12 mouse cellular contexts compared by ENCODE assay signal in genomic region chr13:35500891-35501290, GRCm38 (mm10).
DNase-seq lines count a peak whose midpoint lies in the region; ATAC-seq lines count a peak whose summit lies in the region.
"Had no signal": no experiment of that assay in that cellular context is flagged by ENCODE, and none has a peak within 500 bp of the region (broad histone marks: within the 10 kb centered on the region; RNA-seq: fewer than 3 reads in every experiment).

No protein-coding gene starts in this region.

- DNase-seq in cerebellum, postnatal 10 days: peak; percentile 52 to 59
- DNase-seq in brain, adult 2 months (ENCODE audit: low read depth, low spot score): peak; percentile 40
- peak; percentile 32 for DNase-seq in mesoderm, embryonic 11.5 days (ENCODE audit: low read depth, low spot score)
- DNase-seq in thymus, postnatal 25 days: no peak
- DNase-seq: adrenal gland, postnatal 10 days; heart, postnatal 14 days; kidney, postnatal 14 days; liver, embryonic 13.5 days had no signal

- no peaks in the 10 kb centered on the region for H3K9me3 ChIP-seq in embryonic facial prominence, embryonic 13.5 days
- H3K9me3 ChIP-seq in kidney, embryonic 16.5 days (ENCODE audit: low read length): no peaks in the 10 kb centered on the region
- H3K9me3 ChIP-seq: liver, embryonic 13.5 days had no signal

- no peak overlapping the region for H3K4me2 ChIP-seq in embryonic facial prominence, embryonic 13.5 days
- no peak overlapping the region for H3K4me2 ChIP-seq in kidney, embryonic 16.5 days (replicated peaks; ENCODE audit: low read depth, low read length)
- H3K4me2 ChIP-seq: liver, embryonic 13.5 days had no signal

- no peak overlapping the region for H3K9ac ChIP-seq in embryonic facial prominence, embryonic 13.5 days
- no peak overlapping the region for H3K9ac ChIP-seq in kidney, embryonic 16.5 days (replicated peaks; ENCODE audit: low read length)
- H3K9ac ChIP-seq: liver, embryonic 13.5 days had no signal

- WGBS in embryonic facial prominence, embryonic 13.5 days: 35% methylated on average over 5 of the region's 5 CpGs
- 27% methylated on average over 5 of the region's 5 CpGs for WGBS in kidney, embryonic 16.5 days

- no peaks in the 10 kb centered on the region for H3K36me3 ChIP-seq in embryonic facial prominence, embryonic 13.5 days
- no peaks in the 10 kb centered on the region for H3K36me3 ChIP-seq in kidney, embryonic 16.5 days (ENCODE audit: insufficient read depth, low read length)
- H3K36me3 ChIP-seq: liver, embryonic 13.5 days had no signal

- ATAC-seq in cerebellum, adult (ENCODE audit: insufficient number of reproducible peaks, low FRiP score, low TSS enrichment): no peak
- ATAC-seq in embryonic facial prominence, embryonic 13.5 days (ENCODE audit: insufficient number of reproducible peaks, insufficient read depth, low FRiP score, low TSS enrichment, low read depth): no peak
- no peak for ATAC-seq in inflammation-experienced regulatory T-cells, adult 6 months
- ATAC-seq in kidney, embryonic 16.5 days (ENCODE audit: low FRiP score, low TSS enrichment): no peak

- no peak overlapping the region for H3K4me3 ChIP-seq in embryonic facial prominence, embryonic 13.5 days
- no peak overlapping the region for H3K4me3 ChIP-seq in kidney, embryonic 16.5 days (ENCODE audit: low read length)
- H3K4me3 ChIP-seq: liver, embryonic 13.5 days had no signal

- H3K27me3 ChIP-seq in embryonic facial prominence, embryonic 13.5 days: no peaks in the 10 kb centered on the region
- H3K27me3 ChIP-seq in kidney, embryonic 16.5 days (ENCODE audit: insufficient read depth, low read length): no peaks in the 10 kb centered on the region
- H3K27me3 ChIP-seq: liver, embryonic 13.5 days had no signal

- H3K4me1 ChIP-seq in embryonic facial prominence, embryonic 13.5 days: peaks cover 17% of the 10 kb centered on the region
- H3K4me1 ChIP-seq in kidney, embryonic 16.5 days (ENCODE audit: insufficient read depth, low read length): peaks cover 12% of the 10 kb centered on the region
- H3K4me1 ChIP-seq: liver, embryonic 13.5 days had no signal

- peak overlapping the region; percentile 57; the same call in 1 of the 2 replicates for H3K27ac ChIP-seq in embryonic facial prominence, embryonic 13.5 days
- H3K27ac ChIP-seq in kidney, embryonic 16.5 days (ENCODE audit: low read length): no peak overlapping the region
- H3K27ac ChIP-seq: liver, embryonic 13.5 days had no signal
